Mouse (Mus musculus) brain, embryonic 14.5 days (tissue): ENCODE data around the gene Anapc15.

ENCODE experiments used
- CTCF ChIP-seq: fragments of 200-500 bp; IDR thresholded peaks from 2 replicates; pipeline ENCODE4 v1.5.1; 2012; ENCODE audit warnings: inconsistent platforms, mild to moderate bottlenecking, moderate library complexity, borderline replicate concordance; ENCODE audit not compliant: insufficient read depth, insufficient read length; ENCODE audit errors: extremely low read depth
- POLR2A ChIP-seq: fragments of 200-500 bp; IDR thresholded peaks from 2 replicates; pipeline ENCODE4 v1.6.1; 2012; ENCODE audit warnings: mild to moderate bottlenecking, inconsistent platforms, borderline replicate concordance; ENCODE audit not compliant: poor library complexity, insufficient read depth, insufficient read length, severe bottlenecking; ENCODE audit errors: extremely low read depth

DNA sequence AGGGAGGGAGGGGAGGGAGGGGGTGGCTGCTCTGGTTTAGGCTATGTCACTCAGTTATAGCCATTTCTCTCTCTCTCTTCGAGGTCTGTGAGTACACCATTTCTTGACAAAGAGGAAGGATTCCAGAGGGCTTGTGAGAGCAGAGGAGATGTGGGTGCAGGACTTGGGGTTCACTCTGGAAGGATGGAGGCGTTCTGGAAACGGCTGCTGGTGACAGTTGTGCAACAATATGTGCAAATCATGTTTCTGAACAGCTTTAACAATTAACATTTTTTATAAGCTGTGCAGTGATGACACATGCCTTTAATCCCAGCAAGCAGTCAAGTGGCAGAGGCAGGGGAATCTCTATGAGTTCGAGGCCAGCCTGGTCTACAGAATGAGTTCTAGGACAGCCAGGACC, 17.3 kb downstream of the Anapc15 start:
- no peak for TF ChIP-seq CTCF
- TF ChIP-seq POLR2A, result no peak
